Mouse (Mus musculus) frontal cortex, adult 2 months (tissue): ENCODE data around the gene Angptl4. TPM values are rescaled to one million over a fixed set of nuclear protein-coding genes. Genes with fewer than 3 reads are reported as not detected.

Experiments used
- DNase-seq, 2 experiments: peaks; one replicate each; pipeline ENCODE4 v3.0.0; 2022; ENCODE audit warnings: low spot score in 1 of 2; ENCODE audit errors: extremely low spot score in 1 of 2
- polyA plus RNA-seq: library from polyadenylated mRNA; depleted of rRNA; stranded (reverse); fragments of >200 nt; gene quantifications from 2 replicates; pipeline ENCODE4 v1.2.3, GENCODE M21; 2012

Gene Angptl4
- polyA plus RNA-seq, 1 experiment, result 4.4 TPM

GRCm38 (mm10) chr17:33807181-33807888 is 25.7 kb upstream of the Angptl4 start:
- DNase-seq, result no peak

GRCm38 (mm10) chr17:33804745-33805144 is 23.1 kb upstream of the Angptl4 start:
- DNase-seq, result no peak

GRCm38 (mm10) chr17:33804205-33804604 is 22.6 kb upstream of the Angptl4 start:
- no peak for DNase-seq

- no peak for DNase-seq
These were observed 20.6 kb upstream of the Angptl4 start for GRCm38 (mm10) chr17:33802221-33802620.

- no peak for DNase-seq
These were observed 17.6 kb upstream of the Angptl4 start for GRCm38 (mm10) chr17:33799277-33799676.

GRCm38 (mm10) chr17:33798306-33798705 is 16.7 kb upstream of the Angptl4 start:
- peak in 1 of 2 experiments; percentile 36 for DNase-seq

GRCm38 (mm10) chr17:33788732-33789131 is 7.1 kb upstream of the Angptl4 start:
- no peak for DNase-seq

- DNase-seq, result peak; percentile 10 to 42
These were observed 4.7 kb upstream of the Angptl4 start for GRCm38 (mm10) chr17:33786375-33786774.

GRCm38 (mm10) chr17:33784939-33785338 is 3.3 kb upstream of the Angptl4 start:
- no peak for DNase-seq

GRCm38 (mm10) chr17:33783408-33783807 is 1.8 kb upstream of the Angptl4 start:
- peak; percentile 36 to 71 for DNase-seq

- no peak for DNase-seq
These were observed 437 bp upstream of the Angptl4 start for GRCm38 (mm10) chr17:33782067-33782466.

GRCm38 (mm10) chr17:33780431-33780830 is 1.2 kb downstream of the Angptl4 start:
- DNase-seq, result no peak

GRCm38 (mm10) chr17:33779967-33780295 is 1.7 kb downstream of the Angptl4 start:
- no peak for DNase-seq

- DNase-seq, result peak; percentile 81 to 87
These were observed 2.2 kb downstream of the Angptl4 start for GRCm38 (mm10) chr17:33779271-33779966.

- no peak for DNase-seq
These were observed 6.3 kb downstream of the Angptl4 start for GRCm38 (mm10) chr17:33775287-33775686.

- DNase-seq, result no peak
These were observed 7.0 kb downstream of the Angptl4 start for GRCm38 (mm10) chr17:33774573-33775155.

GRCm38 (mm10) chr17:33773871-33774572 is 7.6 kb downstream of the Angptl4 start:
- DNase-seq, result no peak

GRCm38 (mm10) chr17:33773426-33773825 is 8.2 kb downstream of the Angptl4 start:
- DNase-seq, result no peak

GRCm38 (mm10) chr17:33771617-33772016 is 10.0 kb downstream of the Angptl4 start:
- DNase-seq, result no peak

GRCm38 (mm10) chr17:33766389-33766788 is 15.2 kb downstream of the Angptl4 start:
- no peak for DNase-seq
